Mouse (Mus musculus): ENCODE results near the gene Rtcb. TPM values are rescaled to one million over a fixed set of nuclear protein-coding genes. Genes with fewer than 3 reads are reported as not detected.

Rtcb gene
- not detected in 2 replicates for polyA plus RNA-seq (2012; ENCODE audit: insufficient read depth, insufficient read length, low replicate concordance, missing spikeins)

- peak within 1 kb of the TSS; percentile 1; the same call in 1 of the 2 replicates for H3K27ac ChIP-seq (ENCODE audit: insufficient read depth, low read depth, low read length)
- WGBS, result under 1% methylated on average over 38 of the region's 38 CpGs
- TF ChIP-seq CTCF (IDR thresholded peaks at IDR 0.05; ENCODE audit: insufficient read depth, low read depth, low read length) (no peak), POLR2A (IDR thresholded peaks at IDR 0.05; ENCODE audit: insufficient read depth, low read depth, low read length) (peak; percentile 72)
- no peaks in the 10 kb centered on the region for H3K4me1 ChIP-seq (ENCODE audit: control insufficient read depth, insufficient read depth, low read length)
- peak within 1 kb of the TSS; percentile 79 for H3K4me3 ChIP-seq (ENCODE audit: insufficient read depth, low read depth, low read length)
These were observed at the start of gene Rtcb for GRCm38 (mm10) chr10:85957464-85957950. Rtcb (minus strand) TSS chr10:85957823.

- WGBS, result 56% methylated on average over 5 of the region's 5 CpGs
- no peaks in the 10 kb centered on the region for H3K4me1 ChIP-seq (ENCODE audit: control insufficient read depth, insufficient read depth, low read length)
- no peak overlapping the region for H3K27ac ChIP-seq (ENCODE audit: insufficient read depth, low read depth, low read length)
- TF ChIP-seq CTCF (IDR thresholded peaks at IDR 0.05; ENCODE audit: insufficient read depth, low read depth, low read length), result no peak
- no peak for TF ChIP-seq POLR2A (IDR thresholded peaks at IDR 0.05; ENCODE audit: insufficient read depth, low read depth, low read length)
- H3K4me3 ChIP-seq (ENCODE audit: insufficient read depth, low read depth, low read length), result no peak overlapping the region
These were observed 48.8 kb upstream of the Rtcb start for GRCm38 (mm10) chr10:86006455-86006854.

- Histone ChIP-seq H3K27ac (ENCODE audit: insufficient read depth, low read depth, low read length) (no peak overlapping the region), H3K4me1 (ENCODE audit: control insufficient read depth, insufficient read depth, low read length) (no peaks in the 10 kb centered on the region), H3K4me3 (ENCODE audit: insufficient read depth, low read depth, low read length) (no peak overlapping the region)
- 96% methylated on average over 4 of the region's 4 CpGs for WGBS
- TF ChIP-seq CTCF (IDR thresholded peaks at IDR 0.05; ENCODE audit: insufficient read depth, low read depth, low read length), result no peak
These were observed 42.8 kb upstream of the Rtcb start for GRCm38 (mm10) chr10:86000447-86000846.

- TF ChIP-seq POLR2A (IDR thresholded peaks at IDR 0.05; ENCODE audit: insufficient read depth, low read depth, low read length) (no peak), CTCF (IDR thresholded peaks at IDR 0.05; ENCODE audit: insufficient read depth, low read depth, low read length) (no peak)
- 92% methylated on average over 5 of the region's 5 CpGs for whole genome bisulfite sequencing
- H3K4me3 ChIP-seq (ENCODE audit: insufficient read depth, low read depth, low read length), result no peak overlapping the region
- no peak overlapping the region for H3K27ac ChIP-seq (ENCODE audit: insufficient read depth, low read depth, low read length)
- no peaks in the 10 kb centered on the region for H3K4me1 ChIP-seq (ENCODE audit: control insufficient read depth, insufficient read depth, low read length)
These were observed 37.0 kb upstream of the Rtcb start for GRCm38 (mm10) chr10:85994543-85995104.

- TF ChIP-seq POLR2A (IDR thresholded peaks at IDR 0.05; ENCODE audit: insufficient read depth, low read depth, low read length) (no peak), CTCF (IDR thresholded peaks at IDR 0.05; ENCODE audit: insufficient read depth, low read depth, low read length) (no peak)
- H3K4me1 ChIP-seq (ENCODE audit: control insufficient read depth, insufficient read depth, low read length), result no peaks in the 10 kb centered on the region
- H3K27ac ChIP-seq (ENCODE audit: insufficient read depth, low read depth, low read length), result no peak overlapping the region
- WGBS, result 92% methylated on average over 9 of the region's 9 CpGs
- H3K4me3 ChIP-seq (ENCODE audit: insufficient read depth, low read depth, low read length), result no peak overlapping the region
These were observed 36.2 kb upstream of the Rtcb start for GRCm38 (mm10) chr10:85993836-85994235.

- WGBS, result 90% methylated on average over 4 of the region's 4 CpGs
- H3K4me3 ChIP-seq (ENCODE audit: insufficient read depth, low read depth, low read length), result no peak overlapping the region
- no peak for TF ChIP-seq POLR2A (IDR thresholded peaks at IDR 0.05; ENCODE audit: insufficient read depth, low read depth, low read length)
- TF ChIP-seq CTCF (IDR thresholded peaks at IDR 0.05; ENCODE audit: insufficient read depth, low read depth, low read length), result no peak
- no peak overlapping the region for H3K27ac ChIP-seq (ENCODE audit: insufficient read depth, low read depth, low read length)
- no peaks in the 10 kb centered on the region for H3K4me1 ChIP-seq (ENCODE audit: control insufficient read depth, insufficient read depth, low read length)
These were observed 34.8 kb upstream of the Rtcb start for GRCm38 (mm10) chr10:85992412-85992811.

GRCm38 (mm10) chr10:85989412-85990115, 31.9 kb upstream of the Rtcb start:
- WGBS, result 78% methylated on average over 6 of the region's 6 CpGs

GRCm38 (mm10) chr10:85972915-85973314, 15.3 kb upstream of the Rtcb start:
- WGBS, result 57% methylated on average over 4 of the region's 4 CpGs
- Histone ChIP-seq H3K27ac (ENCODE audit: insufficient read depth, low read depth, low read length) (no peak overlapping the region), H3K4me3 (ENCODE audit: insufficient read depth, low read depth, low read length) (no peak overlapping the region), H3K4me1 (ENCODE audit: control insufficient read depth, insufficient read depth, low read length) (no peaks in the 10 kb centered on the region)
- no peak for TF ChIP-seq CTCF (IDR thresholded peaks at IDR 0.05; ENCODE audit: insufficient read depth, low read depth, low read length)
- TF ChIP-seq POLR2A (IDR thresholded peaks at IDR 0.05; ENCODE audit: insufficient read depth, low read depth, low read length), result no peak

More at GRCm38 (mm10) chr10:85989412-85990115, 31.9 kb upstream of the Rtcb start:
- H3K4me1 ChIP-seq (ENCODE audit: control insufficient read depth, insufficient read depth, low read length), result no peaks in the 10 kb centered on the region
- TF ChIP-seq POLR2A (IDR thresholded peaks at IDR 0.05; ENCODE audit: insufficient read depth, low read depth, low read length) (no peak), CTCF (IDR thresholded peaks at IDR 0.05; ENCODE audit: insufficient read depth, low read depth, low read length) (no peak)
- no peak overlapping the region for H3K27ac ChIP-seq (ENCODE audit: insufficient read depth, low read depth, low read length)
- no peak overlapping the region for H3K4me3 ChIP-seq (ENCODE audit: insufficient read depth, low read depth, low read length)

GRCm38 (mm10) chr10:85971826-85972225, 14.2 kb upstream of the Rtcb start:
- Histone ChIP-seq H3K27ac (ENCODE audit: insufficient read depth, low read depth, low read length) (no peak overlapping the region), H3K4me1 (ENCODE audit: control insufficient read depth, insufficient read depth, low read length) (no peaks in the 10 kb centered on the region), H3K4me3 (ENCODE audit: insufficient read depth, low read depth, low read length) (no peak overlapping the region)
- 91% methylated on average over 9 of the region's 9 CpGs for WGBS
- TF ChIP-seq POLR2A (IDR thresholded peaks at IDR 0.05; ENCODE audit: insufficient read depth, low read depth, low read length) (no peak), CTCF (IDR thresholded peaks at IDR 0.05; ENCODE audit: insufficient read depth, low read depth, low read length) (no peak)

All from olfactory bulb, adult 2 months (tissue).